Mouse (Mus musculus) heart, postnatal 0 days (tissue): ENCODE measurements at regions not wholly inside any gene's neighbourhood (a gene's known extent, or its start where the extent isn't known, plus 50 kb on each side); places are given as distances from the start of the nearest gene placed in this dataset.

Experiments
- CTCF ChIP-seq: IDR thresholded peaks from 2 replicates; pipeline ENCODE4 v1.5.1; 2016; ENCODE audit warnings: antibody characterized with exemption, control low read depth, low read depth
- EP300 ChIP-seq: IDR thresholded peaks from 2 replicates; pipeline ENCODE4 v1.6.1; 2016; ENCODE audit warnings: antibody characterized with exemption, low read depth

- TF ChIP-seq CTCF (no peak), EP300 (no peak)
Observed at GRCm38 (mm10) chr8:10891440-10891839, 116.8 kb downstream of the Irs2 start.
